Mouse (Mus musculus) forebrain, embryonic 13.5 days (tissue): Measurements from ENCODE around the gene Cldn7. TPM values are rescaled to one million over a fixed set of nuclear protein-coding genes. Genes with fewer than 3 reads are reported as not detected.
A peak's percentile ranks its signal among the peaks of the same experiment; 100 is the strongest.

Experiments
- ATAC-seq: fragments of 200-750 bp; cut with Nextera tagmentation; 2 replicates; pipeline ENCODE4 v1.8.0; 2017
- H3K27ac ChIP-seq: fragments of 300-500 bp; sonication (generic); 2 replicates; pipeline ENCODE4 v1.5.1; 2015; ENCODE audit warnings: inconsistent platforms, mild to moderate bottlenecking, moderate library complexity
- H3K27me3 ChIP-seq: fragments of 300-500 bp; sonication (generic); 2 replicates; pipeline ENCODE4 v1.6.1; 2015; ENCODE audit warnings: mild to moderate bottlenecking, inconsistent platforms
- H3K36me3 ChIP-seq: fragments of 300-500 bp; sonication (generic); 2 replicates; pipeline ENCODE4 v1.6.1; 2015; ENCODE audit warnings: mild to moderate bottlenecking, inconsistent platforms; ENCODE audit not compliant: poor library complexity, severe bottlenecking
- H3K4me1 ChIP-seq: fragments of 300-500 bp; sonication (generic); 2 replicates; pipeline ENCODE4 v1.6.1; 2015; ENCODE audit warnings: inconsistent platforms
- H3K4me2 ChIP-seq: fragments of 300-500 bp; sonication (generic); 2 replicates; pipeline ENCODE4 v1.6.1; 2015; ENCODE audit warnings: inconsistent platforms, mild to moderate bottlenecking, moderate library complexity
- H3K4me3 ChIP-seq: fragments of 300-500 bp; sonication (generic); 2 replicates; pipeline ENCODE4 v1.5.1; 2015; ENCODE audit warnings: mild to moderate bottlenecking, inconsistent platforms
- H3K9ac ChIP-seq: fragments of 300-500 bp; sonication (generic); 2 replicates; pipeline ENCODE4 v1.6.1; 2015; ENCODE audit warnings: mild to moderate bottlenecking, inconsistent platforms
- H3K9me3 ChIP-seq: fragments of 300-500 bp; sonication (generic); replicated peaks from 2 replicates; pipeline ENCODE4 v1.6.1; 2016; ENCODE audit warnings: inconsistent platforms
- WGBS: fragments of 180-500 bp; shearing (Covaris S2); methylation state at CpG from one replicate; pipeline ENCODE4 v1.1.7; 2015; 5-methylcytosine and 5-hydroxymethylcytosine counted together
- polyA plus RNA-seq: library from polyadenylated mRNA; unstranded; fragments of >200 nt; fragmentation: Nextera tagmentation; extraction: Ambion mirVana; gene quantifications from 2 replicates; pipeline ENCODE4 v1.2.1, GENCODE M21; 2015

Cldn7 gene
- polyA plus RNA-seq, 1 experiment from 2014 or later: 1.4 TPM

DNA sequence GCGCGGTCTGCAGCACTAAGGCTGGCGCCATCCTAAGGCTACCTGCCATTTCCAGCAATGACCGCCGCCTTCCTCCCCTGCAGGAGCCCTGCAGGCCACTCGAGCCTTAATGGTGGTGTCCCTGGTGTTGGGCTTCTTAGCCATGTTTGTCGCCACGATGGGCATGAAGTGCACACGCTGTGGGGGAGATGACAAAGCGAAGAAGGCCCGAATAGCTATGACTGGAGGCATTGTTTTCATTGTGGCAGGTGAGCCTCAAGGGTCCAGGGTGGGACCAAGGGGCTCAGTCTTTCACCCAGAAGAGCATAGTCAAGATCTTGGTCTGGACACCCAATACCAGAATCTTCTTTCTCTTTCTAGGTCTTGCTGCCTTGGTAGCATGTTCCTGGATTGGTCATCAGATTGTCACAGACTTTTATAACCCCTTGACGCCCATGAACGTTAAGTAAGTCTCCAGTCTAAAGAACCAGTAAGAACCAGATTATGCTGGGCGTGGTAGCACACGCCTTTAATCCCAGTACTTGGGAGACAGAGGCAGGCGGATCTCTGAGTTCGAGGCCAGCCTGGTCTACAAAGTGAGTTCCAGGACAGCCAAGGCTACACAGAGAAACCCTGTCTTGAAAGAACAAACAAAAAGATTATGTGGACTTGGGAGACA, 2.4 kb downstream of the Cldn7 start:
- H3K9ac ChIP-seq: peak overlapping the region; percentile 53
- peaks cover 10% of the 10 kb centered on the region for H3K4me1 ChIP-seq
- no peaks in the 10 kb centered on the region for H3K9me3 ChIP-seq
- ATAC-seq: no peak
- H3K4me2 ChIP-seq: peak overlapping the region; percentile 52
- WGBS: 38% methylated on average over 17 of the region's 17 CpGs
- peak overlapping the region; percentile 31 for H3K4me3 ChIP-seq
- peaks cover 35% of the 10 kb centered on the region for H3K36me3 ChIP-seq
- H3K27ac ChIP-seq: no peak overlapping the region
- peaks cover 67% of the 10 kb centered on the region for H3K27me3 ChIP-seq

DNA sequence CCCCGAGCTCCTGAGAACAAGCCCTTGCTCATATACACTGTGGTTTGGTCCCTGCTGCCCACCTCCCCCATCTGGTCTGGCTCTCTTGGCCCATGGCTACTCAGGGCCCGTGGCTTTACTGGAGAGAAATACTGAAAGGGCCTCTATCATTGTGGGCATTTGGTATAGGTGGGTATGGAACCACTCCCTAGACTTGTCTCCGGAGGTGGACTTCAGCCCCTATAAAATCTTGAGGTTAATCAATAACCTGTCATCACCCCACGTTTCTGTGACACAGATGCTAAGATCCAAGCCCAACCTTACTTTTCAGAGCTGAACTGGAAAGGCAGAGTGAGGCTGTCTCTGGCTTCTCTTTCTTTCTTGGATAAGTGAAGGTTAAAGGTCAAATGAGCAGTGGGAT, 4.2 kb downstream of the Cldn7 start:
- Histone ChIP-seq H3K4me2 (no peak overlapping the region), H3K9ac (no peak overlapping the region), H3K9me3 (no peaks in the 10 kb centered on the region), H3K36me3 (peaks cover 53% of the 10 kb centered on the region), H3K27ac (no peak overlapping the region), H3K4me1 (peaks cover 10% of the 10 kb centered on the region), H3K27me3 (peaks cover 50% of the 10 kb centered on the region), H3K4me3 (no peak overlapping the region)
- ATAC-seq: no peak
- 93% methylated on average over 4 of the region's 4 CpGs for WGBS

GRCm38 (mm10) chr11:69970222-69970621, 5.6 kb downstream of the Cldn7 start:
- no peak for ATAC-seq
- H3K4me3 ChIP-seq: no peak overlapping the region
- 88% methylated on average over 6 of the region's 6 CpGs for WGBS
- no peaks in the 10 kb centered on the region for H3K9me3 ChIP-seq
- no peak overlapping the region for H3K4me2 ChIP-seq
- H3K9ac ChIP-seq: no peak overlapping the region
- peaks cover 10% of the 10 kb centered on the region for H3K4me1 ChIP-seq
- peaks cover 35% of the 10 kb centered on the region for H3K27me3 ChIP-seq
- H3K36me3 ChIP-seq: peaks cover 68% of the 10 kb centered on the region
- H3K27ac ChIP-seq: no peak overlapping the region

GRCm38 (mm10) chr11:69970775-69971174, 6.2 kb downstream of the Cldn7 start:
- peaks cover 30% of the 10 kb centered on the region for H3K27me3 ChIP-seq
- H3K27ac ChIP-seq: no peak overlapping the region
- no peak overlapping the region for H3K9ac ChIP-seq
- no peaks in the 10 kb centered on the region for H3K9me3 ChIP-seq
- peaks cover 10% of the 10 kb centered on the region for H3K4me1 ChIP-seq
- H3K36me3 ChIP-seq: peaks cover 73% of the 10 kb centered on the region
- ATAC-seq: no peak
- no peak overlapping the region for H3K4me3 ChIP-seq
- 86% methylated on average over 3 of the region's 3 CpGs for WGBS
- H3K4me2 ChIP-seq: no peak overlapping the region

DNA sequence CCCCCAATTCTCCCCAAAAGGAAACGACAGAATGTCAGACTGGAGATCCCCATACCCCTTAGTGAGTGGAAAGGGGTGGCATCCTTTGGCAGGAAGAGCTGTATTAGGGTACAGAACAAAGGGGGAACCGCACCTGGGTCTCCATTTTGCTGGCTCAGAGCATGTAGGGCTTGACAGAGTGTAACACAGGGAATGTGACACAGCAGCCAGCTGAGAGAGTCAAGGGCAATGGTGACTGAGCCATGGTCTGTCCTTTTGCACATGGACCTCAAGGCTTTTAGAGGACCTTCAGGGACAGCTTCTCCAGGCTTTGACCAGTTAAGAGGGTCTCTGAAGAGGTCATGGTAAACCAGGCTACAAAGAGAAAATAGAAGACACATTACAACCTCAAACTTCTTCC, 10.3 kb downstream of the Cldn7 start:
- peaks cover 79% of the 10 kb centered on the region for H3K36me3 ChIP-seq
- no peak overlapping the region for H3K27ac ChIP-seq
- H3K4me3 ChIP-seq: no peak overlapping the region
- no peak for ATAC-seq
- H3K4me1 ChIP-seq: peaks cover 11% of the 10 kb centered on the region
- 91% methylated on average over 2 of the region's 2 CpGs for WGBS
- no peak overlapping the region for H3K4me2 ChIP-seq
- H3K9me3 ChIP-seq: no peaks in the 10 kb centered on the region
- H3K9ac ChIP-seq: no peak overlapping the region
- H3K27me3 ChIP-seq: no peaks in the 10 kb centered on the region

- H3K4me3 ChIP-seq: no peak overlapping the region
- no peak overlapping the region for H3K4me2 ChIP-seq
- H3K36me3 ChIP-seq: peaks cover 70% of the 10 kb centered on the region
- H3K9me3 ChIP-seq: no peaks in the 10 kb centered on the region
- ATAC-seq: no peak
- no peak overlapping the region for H3K9ac ChIP-seq
- no peak overlapping the region for H3K27ac ChIP-seq
- no peaks in the 10 kb centered on the region for H3K27me3 ChIP-seq
- WGBS: 87% methylated on average over 4 of the region's 4 CpGs
- peaks cover 11% of the 10 kb centered on the region for H3K4me1 ChIP-seq
Measured at GRCm38 (mm10) chr11:69976271-69976670, 11.7 kb downstream of the Cldn7 start.

DNA sequence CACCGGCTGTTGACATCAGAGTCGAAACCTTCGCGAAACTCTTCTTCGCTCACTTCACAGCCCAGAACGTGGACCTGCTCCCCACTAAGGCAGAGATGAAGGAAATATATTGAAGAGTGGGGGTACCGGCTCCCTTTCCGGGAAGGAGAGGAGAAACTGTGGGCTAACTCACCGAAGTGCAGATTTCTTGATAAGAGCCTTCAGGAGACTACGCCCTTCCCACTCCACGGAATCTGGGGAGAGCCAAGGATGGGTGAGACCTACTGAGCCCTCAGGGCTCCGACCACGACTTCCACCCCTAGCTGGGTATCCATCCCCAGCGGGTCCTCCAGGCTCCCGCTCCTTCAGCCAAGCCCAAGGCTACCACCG, 15.2 kb downstream of the Cldn7 start:
- Histone ChIP-seq H3K4me2 (peak overlapping the region; percentile 85), H3K36me3 (peaks cover 49% of the 10 kb centered on the region), H3K9me3 (no peaks in the 10 kb centered on the region), H3K27me3 (no peaks in the 10 kb centered on the region), H3K27ac (peak overlapping the region; percentile 99), H3K4me3 (peak overlapping the region; percentile 100), H3K4me1 (peaks cover 35% of the 10 kb centered on the region), H3K9ac (peak overlapping the region; percentile 99)
- WGBS: 5% methylated on average over 16 of the region's 16 CpGs
- no peak for ATAC-seq

DNA sequence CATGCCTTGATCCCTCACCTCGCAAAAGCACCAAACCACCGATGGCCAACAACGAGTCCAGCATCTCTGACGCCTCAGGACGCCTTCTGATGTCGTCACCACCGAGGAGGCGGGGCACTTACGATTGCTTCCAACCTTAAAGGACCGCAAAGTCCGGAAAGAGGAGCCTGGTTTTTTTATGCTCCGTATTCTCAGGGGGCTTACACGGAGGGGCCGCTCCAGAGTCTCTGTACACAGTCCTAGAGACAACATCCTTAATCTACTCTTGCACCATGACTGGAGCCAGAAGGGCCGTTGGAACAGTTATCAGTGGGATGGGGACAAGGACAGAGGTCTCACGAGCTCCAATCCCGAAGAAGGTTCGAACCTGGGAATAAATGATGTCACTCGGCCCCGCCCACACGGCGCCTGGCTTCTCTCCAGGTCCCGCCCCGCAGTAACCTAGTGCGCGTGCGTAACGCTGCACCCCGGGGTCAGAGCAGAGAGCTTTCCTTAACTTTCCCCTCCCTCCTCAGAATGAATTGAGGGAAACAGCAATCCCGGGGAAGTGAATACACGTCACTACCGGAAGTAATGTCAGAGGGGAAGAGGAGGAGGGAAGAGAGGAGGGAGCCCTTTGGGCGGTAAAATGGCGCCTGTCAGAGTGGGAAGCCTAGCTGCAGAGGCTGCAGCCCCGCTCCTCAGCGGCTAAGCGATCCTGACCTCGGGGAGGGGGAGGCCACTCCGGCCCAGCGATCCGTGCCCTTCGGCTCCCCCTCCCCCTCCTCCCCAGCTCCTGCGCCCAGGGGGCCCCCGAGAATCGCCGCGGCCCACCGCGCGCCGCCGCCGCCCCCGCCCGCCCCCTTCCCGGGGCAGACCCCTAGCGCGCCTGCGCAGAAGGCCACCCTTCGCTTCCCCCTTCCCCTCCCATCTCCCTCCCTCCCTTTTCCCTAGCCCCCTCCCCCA, 15.9 kb downstream of the Cldn7 start:
- H3K4me3 ChIP-seq: peak overlapping the region; percentile 100
- peak; percentile 91 for ATAC-seq
- WGBS: under 1% methylated on average over 40 of the region's 60 CpGs

DNA sequence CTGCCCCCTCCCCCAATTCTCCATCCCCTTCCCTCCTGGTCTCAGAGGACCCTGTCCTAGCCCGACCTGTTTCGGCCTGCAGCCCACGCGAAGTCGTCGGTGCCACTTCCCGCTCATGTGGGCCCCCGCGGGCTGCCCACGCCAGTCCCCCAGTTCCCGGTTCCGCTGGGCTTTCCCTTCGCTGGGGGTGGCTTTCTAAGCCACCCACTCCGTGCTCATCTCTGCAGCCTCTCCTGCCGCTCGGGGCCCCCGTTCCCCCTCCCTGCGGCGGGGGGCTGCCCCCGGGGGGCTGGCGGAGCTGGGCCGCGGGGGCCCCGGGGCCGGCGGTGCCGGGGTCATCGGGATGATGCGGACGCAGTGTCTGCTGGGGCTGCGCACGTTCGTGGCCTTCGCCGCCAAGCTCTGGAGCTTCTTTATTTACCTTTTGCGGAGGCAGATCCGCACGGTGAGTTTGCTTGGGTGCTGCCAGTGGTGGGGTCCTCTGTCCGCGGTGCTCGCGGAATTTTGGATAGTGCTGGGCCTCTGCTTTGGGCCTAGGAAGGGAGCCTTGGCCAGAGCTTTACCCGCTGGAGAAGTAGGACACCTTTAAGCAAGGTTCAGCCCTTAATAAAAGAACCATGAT, 16.7 kb downstream of the Cldn7 start, which contains the start of gene Ctdnep1:
TSS of gene Ctdnep1 (plus strand) at position 16 of the 622 bp plus-strand sequence.
- Histone ChIP-seq H3K27ac (peak within 1 kb of the TSS; percentile 99), H3K4me1 (peaks cover 35% of the 10 kb centered on the region), H3K9ac (peak within 1 kb of the TSS; percentile 99), H3K4me2 (peak within 1 kb of the TSS; percentile 85), H3K4me3 (peak within 1 kb of the TSS; percentile 100), H3K36me3 (peaks cover 47% of the 10 kb centered on the region), H3K9me3 (no peaks in the 10 kb centered on the region), H3K27me3 (no peaks in the 10 kb centered on the region)
- under 1% methylated on average over 14 of the region's 43 CpGs for WGBS
- ATAC-seq: peak; percentile 39

More for the DNA sequence above, 15.9 kb downstream of the Cldn7 start:
- Histone ChIP-seq H3K4me2 (peak overlapping the region; percentile 85), H3K9ac (peak overlapping the region; percentile 99), H3K36me3 (peaks cover 49% of the 10 kb centered on the region), H3K27me3 (no peaks in the 10 kb centered on the region), H3K4me1 (peaks cover 35% of the 10 kb centered on the region), H3K27ac (peak overlapping the region; percentile 99), H3K9me3 (no peaks in the 10 kb centered on the region)

DNA sequence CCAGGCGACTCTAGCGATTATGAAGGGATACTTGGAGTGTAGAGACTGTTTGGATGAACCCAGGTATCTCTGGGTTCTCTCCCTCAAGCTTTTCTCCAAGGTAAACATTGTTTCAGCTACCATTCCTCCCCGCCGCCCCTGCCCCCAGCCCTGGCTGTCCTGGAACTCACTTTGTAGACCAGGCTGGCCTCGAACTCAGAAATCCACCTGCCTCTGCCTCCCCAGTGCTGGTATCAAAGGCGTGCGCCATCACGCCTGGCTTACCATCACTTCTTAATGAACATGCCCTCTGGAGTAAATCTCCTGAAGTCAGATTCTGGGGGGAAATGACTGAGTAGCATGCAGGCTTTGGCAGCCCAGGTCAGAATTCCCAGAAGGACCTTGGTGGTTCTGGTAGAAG, 17.6 kb downstream of the Cldn7 start, which contains the start of gene Elp5:
TSS of gene Elp5 (minus strand) at position 293 of the 400 bp plus-strand sequence.
- no peak for ATAC-seq
- WGBS: 55% methylated on average over 8 of the region's 8 CpGs
- H3K4me3 ChIP-seq: peak within 1 kb of the TSS; percentile 100
- peaks cover 47% of the 10 kb centered on the region for H3K36me3 ChIP-seq
- no peaks in the 10 kb centered on the region for H3K27me3 ChIP-seq
- H3K4me1 ChIP-seq: peaks cover 35% of the 10 kb centered on the region
- H3K9ac ChIP-seq: peak within 1 kb of the TSS; percentile 99
- peak within 1 kb of the TSS; percentile 99 for H3K27ac ChIP-seq
- peak within 1 kb of the TSS; percentile 85 for H3K4me2 ChIP-seq
- H3K9me3 ChIP-seq: no peaks in the 10 kb centered on the region

DNA sequence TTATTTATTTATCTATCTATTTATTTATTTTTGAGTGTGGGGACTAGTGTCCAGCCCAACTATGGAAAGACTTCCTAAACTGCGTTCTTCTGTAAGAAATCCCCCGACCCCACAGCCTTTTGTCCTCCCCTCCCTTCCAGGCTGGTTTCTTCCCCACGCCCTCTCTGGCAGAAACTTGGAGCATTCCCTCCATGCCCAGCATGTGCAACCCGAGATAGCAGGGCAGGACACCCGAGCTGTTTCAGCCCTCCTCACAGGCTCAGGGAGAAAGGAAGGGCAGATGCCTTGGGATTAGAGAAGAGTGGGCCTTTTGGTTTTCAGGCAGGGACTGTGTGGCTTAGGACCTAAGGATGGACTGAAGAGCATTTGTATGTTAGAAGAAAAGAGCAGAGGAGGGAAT, 18.3 kb downstream of the Cldn7 start:
- H3K36me3 ChIP-seq: peaks cover 48% of the 10 kb centered on the region
- H3K4me2 ChIP-seq: peak overlapping the region; percentile 85
- H3K27ac ChIP-seq: no peak overlapping the region
- no peaks in the 10 kb centered on the region for H3K9me3 ChIP-seq
- 25% methylated on average over 5 of the region's 5 CpGs for WGBS
- H3K4me3 ChIP-seq: peak overlapping the region; percentile 100
- H3K9ac ChIP-seq: peak overlapping the region; percentile 99
- no peaks in the 10 kb centered on the region for H3K27me3 ChIP-seq
- ATAC-seq: no peak
- peaks cover 35% of the 10 kb centered on the region for H3K4me1 ChIP-seq

DNA sequence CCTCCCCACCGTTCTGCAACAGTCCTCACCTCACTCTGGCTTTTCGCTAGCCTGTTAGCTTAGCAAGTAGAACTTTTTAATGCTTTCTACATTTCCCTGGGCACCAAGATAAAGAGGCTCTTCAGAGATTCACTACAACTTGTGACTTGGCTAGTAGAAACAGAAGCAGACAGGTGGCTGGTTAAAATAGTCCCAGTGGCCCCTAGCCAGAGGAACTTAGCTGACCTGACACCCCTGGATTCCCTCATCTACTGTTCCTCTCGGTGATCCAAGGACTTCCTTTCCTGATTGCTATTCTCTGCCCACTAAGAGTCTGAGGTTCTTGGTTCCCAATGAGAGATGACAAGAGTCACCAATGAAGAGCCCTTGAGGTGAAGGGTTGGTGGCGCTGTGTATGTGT, 18.8 kb downstream of the Cldn7 start:
- H3K9ac ChIP-seq: peak overlapping the region; percentile 99; the same call in 1 of the 2 replicates
- H3K4me2 ChIP-seq: peak overlapping the region; percentile 85; the same call in 1 of the 2 replicates
- WGBS: 91% methylated on average over 4 of the region's 4 CpGs
- no peaks in the 10 kb centered on the region for H3K9me3 ChIP-seq
- no peak overlapping the region for H3K27ac ChIP-seq
- no peaks in the 10 kb centered on the region for H3K27me3 ChIP-seq
- no peak overlapping the region; the same call in 1 of the 2 replicates for H3K4me3 ChIP-seq
- ATAC-seq: no peak
- H3K4me1 ChIP-seq: peaks cover 35% of the 10 kb centered on the region
- peaks cover 50% of the 10 kb centered on the region for H3K36me3 ChIP-seq
